Mouse (Mus musculus) bone marrow macrophage, adult 2 months (primary cell): ENCODE measurements around the gene Thbs1. TPM values are rescaled to one million over a fixed set of nuclear protein-coding genes. Genes with fewer than 3 reads are reported as not detected.

Experiments
- H3K27ac ChIP-seq: 2 replicates; pipeline ENCODE4 v1.5.1; 2012; ENCODE audit warnings: low read depth, low read length; ENCODE audit not compliant: insufficient read depth
- H3K4me1 ChIP-seq: 2 replicates; pipeline ENCODE4 v1.6.1; 2012; ENCODE audit warnings: low read length; ENCODE audit not compliant: control insufficient read depth, insufficient read depth
- H3K4me3 ChIP-seq: 2 replicates; pipeline ENCODE4 v1.5.1; 2012; ENCODE audit warnings: mild to moderate bottlenecking, low read length, moderate library complexity; ENCODE audit not compliant: insufficient read depth
- CTCF ChIP-seq: IDR thresholded peaks from 2 replicates; pipeline ENCODE4 v1.5.1; 2012; ENCODE audit warnings: low read depth, mild to moderate bottlenecking, low read length, moderate library complexity
- POLR2A ChIP-seq: IDR thresholded peaks from 2 replicates; pipeline ENCODE4 v1.6.1; 2012; ENCODE audit warnings: mild to moderate bottlenecking, low read depth, low read length, borderline replicate concordance
- polyA plus RNA-seq: library from polyadenylated mRNA; stranded (reverse); fragments of >200 nt; gene quantifications from 2 replicates; pipeline ENCODE4 v1.2.4, GENCODE M21; 2012; ENCODE audit not compliant: missing spikeins, insufficient read depth, insufficient read length

Thbs1 gene
- polyA plus RNA-seq, 1 experiment: 121 TPM

DNA sequence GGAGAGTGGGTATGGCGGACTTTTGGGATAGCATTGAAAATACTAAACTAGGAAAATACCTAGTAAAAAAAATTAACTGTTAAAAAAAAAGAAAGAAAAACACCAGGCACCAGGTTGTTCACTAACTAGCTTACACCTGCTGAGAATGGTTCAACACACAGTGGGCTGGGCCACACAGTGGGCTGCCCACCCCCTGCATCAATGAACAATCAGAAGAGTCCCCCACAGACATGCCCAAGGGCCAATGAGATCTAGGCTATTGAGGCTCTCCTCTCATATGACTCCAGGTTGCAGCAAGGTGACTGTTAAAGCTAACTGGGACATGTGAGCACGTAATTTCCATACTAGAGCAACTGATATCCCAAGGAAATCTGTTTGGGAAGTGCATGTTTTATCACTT lies 54.0 kb downstream of the Thbs1 start:
- Histone ChIP-seq H3K4me1 (no peaks in the 10 kb centered on the region), H3K27ac (no peak overlapping the region), H3K4me3 (no peak overlapping the region)
- no peak for TF ChIP-seq POLR2A
- TF ChIP-seq CTCF: no peak

DNA sequence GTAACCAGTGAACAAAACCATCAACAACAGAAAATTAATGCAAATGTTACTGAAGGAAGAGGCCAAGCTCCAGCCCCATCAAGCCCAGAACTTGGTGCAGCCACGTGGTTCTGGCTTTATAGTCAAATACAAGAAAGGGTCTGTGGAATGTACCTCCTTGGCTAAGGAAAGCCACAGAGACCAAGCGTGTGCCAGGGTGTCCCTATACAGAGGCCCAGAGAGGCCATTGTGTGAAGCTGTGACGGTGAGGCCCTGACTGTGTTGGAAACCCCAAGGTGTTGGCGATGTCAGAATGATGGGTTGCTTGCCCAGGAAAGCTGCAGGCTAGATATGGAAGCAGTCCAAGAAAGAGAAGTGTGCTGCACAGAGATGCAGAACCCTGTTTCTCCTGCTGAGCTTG lies 56.1 kb downstream of the Thbs1 start:
- no peaks in the 10 kb centered on the region for H3K4me1 ChIP-seq
- H3K4me3 ChIP-seq: no peak overlapping the region
- no peak overlapping the region for H3K27ac ChIP-seq
- no peak for TF ChIP-seq POLR2A
- TF ChIP-seq CTCF: no peak

DNA sequence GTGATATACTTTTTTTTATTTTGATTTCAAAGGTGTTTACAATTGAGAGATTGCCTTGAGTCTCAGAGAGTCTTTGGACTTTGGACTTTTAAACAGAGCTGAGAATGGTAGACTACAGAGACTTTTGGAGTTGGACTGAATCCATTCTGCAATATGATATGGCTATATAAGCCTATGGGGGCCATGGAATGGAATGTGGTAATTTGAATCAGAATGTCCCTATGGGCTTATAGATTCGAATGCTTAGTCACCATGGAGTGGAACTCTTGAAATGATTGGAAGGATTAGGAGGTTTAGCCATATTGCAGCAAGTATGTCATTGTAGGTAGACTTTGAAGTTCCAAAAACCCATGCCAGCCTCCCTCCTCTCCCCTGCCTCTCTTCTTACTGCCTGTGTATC lies 56.5 kb downstream of the Thbs1 start:
- Histone ChIP-seq H3K4me1 (no peaks in the 10 kb centered on the region), H3K27ac (no peak overlapping the region), H3K4me3 (no peak overlapping the region)
- TF ChIP-seq POLR2A (no peak), CTCF (no peak)

DNA sequence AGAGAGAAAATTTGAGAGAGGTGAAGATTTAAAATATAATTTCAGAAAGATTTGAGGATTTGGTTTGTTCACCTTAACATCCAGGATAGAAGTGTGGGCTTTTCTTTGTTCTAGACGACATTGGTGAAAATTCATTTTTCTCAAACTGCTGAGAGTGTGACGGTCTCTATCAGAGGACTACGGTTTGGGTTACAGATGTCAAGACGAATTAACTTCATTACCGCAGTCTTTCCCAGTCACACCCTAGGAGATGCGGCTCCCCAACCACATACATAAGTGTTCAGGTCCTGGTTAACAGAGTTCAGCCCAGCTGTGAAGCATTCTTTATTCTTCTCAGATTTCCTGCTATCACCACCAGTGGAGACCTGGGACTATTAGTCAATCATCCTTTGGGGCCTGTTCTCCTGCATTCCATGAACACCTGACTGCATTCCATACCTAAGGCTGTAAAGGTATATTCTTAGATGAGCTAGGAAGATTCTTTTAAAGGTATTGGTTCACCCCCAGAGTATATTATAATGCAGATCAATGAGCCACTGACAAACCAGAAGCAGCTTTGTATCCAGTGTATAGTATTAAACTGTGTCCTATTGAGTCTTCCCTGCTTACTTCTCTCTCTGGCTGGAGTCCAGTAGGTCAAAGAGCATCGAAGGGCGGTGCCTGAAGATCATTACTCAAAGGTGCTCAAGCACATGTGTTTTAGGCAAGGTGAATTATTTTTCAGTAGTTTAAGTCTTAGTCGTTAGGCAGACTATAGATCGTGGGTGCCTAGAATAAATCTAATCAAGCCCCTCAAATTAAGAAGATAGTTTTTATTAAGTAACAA lies 63.1 kb downstream of the Thbs1 start:
- Histone ChIP-seq H3K4me1 (no peaks in the 10 kb centered on the region), H3K4me3 (no peak overlapping the region), H3K27ac (no peak overlapping the region)
- TF ChIP-seq CTCF: no peak
- no peak for TF ChIP-seq POLR2A

Other genes with a start within 250 kb of the Thbs1 start
- 0.58 and 1.1 TPM in 2 replicates for gene Fsip1, start 145.1 kb downstream of the Thbs1 start, polyA plus RNA-seq